Mouse (Mus musculus): ENCODE results near the gene Pip5k1c. TPM values are rescaled to one million over a fixed set of nuclear protein-coding genes. Genes with fewer than 3 reads are reported as not detected.

Gene Pip5k1c
- polyA plus RNA-seq, 1 experiment: 28.3 TPM

GRCm38 (mm10) chr10:81345162-81345534, 52.4 kb downstream of the Pip5k1c start:
- H3K27me3 ChIP-seq (ENCODE audit: control insufficient read depth, insufficient read depth, low read length, poor library complexity, severe bottlenecking): peaks cover 7% of the 10 kb centered on the region
- H3K4me1 ChIP-seq (ENCODE audit: control insufficient read depth, insufficient read depth, low read length): peaks cover 8% of the 10 kb centered on the region
- H3K27ac ChIP-seq (ENCODE audit: insufficient read depth, low read length): no peak overlapping the region
- no peak overlapping the region for H3K9ac ChIP-seq (ENCODE audit: low read depth, poor library complexity, severe bottlenecking)
- H3K4me3 ChIP-seq (ENCODE audit: low read depth, low read length): no peak overlapping the region
- H3K9me3 ChIP-seq (replicated peaks; ENCODE audit: control insufficient read depth, insufficient read depth, low read length, poor library complexity, severe bottlenecking): no peaks in the 10 kb centered on the region
- 0 out of 2 replicates have a peak, but pooled peaks cover 3% of the 10 kb centered on the region for H3K36me3 ChIP-seq (ENCODE audit: control insufficient read depth, insufficient read depth, low read length, poor library complexity, severe bottlenecking)
- no peak for TF ChIP-seq EP300 (IDR thresholded peaks at IDR 0.05; ENCODE audit: insufficient read depth, low read depth, low read length)
- TF ChIP-seq POLR2A (IDR thresholded peaks at IDR 0.05; ENCODE audit: insufficient read depth, low read length): no peak
- TF ChIP-seq CTCF (IDR thresholded peaks at IDR 0.05; ENCODE audit: low read depth, low read length): no peak

GRCm38 (mm10) chr10:81346453-81347067, 53.8 kb downstream of the Pip5k1c start:
- H3K9me3 ChIP-seq (replicated peaks; ENCODE audit: control insufficient read depth, insufficient read depth, low read length, poor library complexity, severe bottlenecking): no peaks in the 10 kb centered on the region
- peak overlapping the region; percentile 1; the same call in 1 of the 2 replicates for H3K9ac ChIP-seq (ENCODE audit: low read depth, poor library complexity, severe bottlenecking)
- no peak overlapping the region for H3K27ac ChIP-seq (ENCODE audit: insufficient read depth, low read length)
- TF ChIP-seq CTCF (IDR thresholded peaks at IDR 0.05; ENCODE audit: low read depth, low read length) (no peak), POLR2A (IDR thresholded peaks at IDR 0.05; ENCODE audit: insufficient read depth, low read length) (peak; percentile 72)
- H3K36me3 ChIP-seq (ENCODE audit: control insufficient read depth, insufficient read depth, low read length, poor library complexity, severe bottlenecking): 0 out of 2 replicates have a peak, but pooled peaks cover 3% of the 10 kb centered on the region
- peaks cover 7% of the 10 kb centered on the region for H3K27me3 ChIP-seq (ENCODE audit: control insufficient read depth, insufficient read depth, low read length, poor library complexity, severe bottlenecking)
- H3K4me3 ChIP-seq (ENCODE audit: low read depth, low read length): peak overlapping the region; percentile 46
- peaks cover 2% of the 10 kb centered on the region for H3K4me1 ChIP-seq (ENCODE audit: control insufficient read depth, insufficient read depth, low read length)

- Histone ChIP-seq H3K9me3 (replicated peaks; ENCODE audit: control insufficient read depth, insufficient read depth, low read length, poor library complexity, severe bottlenecking) (no peaks in the 10 kb centered on the region), H3K27ac (ENCODE audit: insufficient read depth, low read length) (no peak overlapping the region), H3K9ac (ENCODE audit: low read depth, poor library complexity, severe bottlenecking) (peak overlapping the region; percentile 88), H3K4me1 (ENCODE audit: control insufficient read depth, insufficient read depth, low read length) (peaks cover 2% of the 10 kb centered on the region), H3K36me3 (ENCODE audit: control insufficient read depth, insufficient read depth, low read length, poor library complexity, severe bottlenecking) (0 out of 2 replicates have a peak, but pooled peaks cover 3% of the 10 kb centered on the region), H3K4me3 (ENCODE audit: low read depth, low read length) (peak overlapping the region; percentile 74), H3K27me3 (ENCODE audit: control insufficient read depth, insufficient read depth, low read length, poor library complexity, severe bottlenecking) (no peaks in the 10 kb centered on the region)
- TF ChIP-seq POLR2A (IDR thresholded peaks at IDR 0.05; ENCODE audit: insufficient read depth, low read length): no peak
- no peak; the same call in 1 of the 2 replicates for TF ChIP-seq EP300 (IDR thresholded peaks at IDR 0.05; ENCODE audit: insufficient read depth, low read depth, low read length)
Observed at GRCm38 (mm10) chr10:81349146-81349545, 56.4 kb downstream of the Pip5k1c start.

GRCm38 (mm10) chr10:81349961-81350350, 57.2 kb downstream of the Pip5k1c start:
- H3K27ac ChIP-seq (ENCODE audit: insufficient read depth, low read length): peak overlapping the region; percentile 15
- H3K9ac ChIP-seq (ENCODE audit: low read depth, poor library complexity, severe bottlenecking): peak overlapping the region; percentile 88
- TF ChIP-seq POLR2A (IDR thresholded peaks at IDR 0.05; ENCODE audit: insufficient read depth, low read length) (no peak), CTCF (IDR thresholded peaks at IDR 0.05; ENCODE audit: low read depth, low read length) (no peak)
- H3K27me3 ChIP-seq (ENCODE audit: control insufficient read depth, insufficient read depth, low read length, poor library complexity, severe bottlenecking): no peaks in the 10 kb centered on the region
- H3K36me3 ChIP-seq (ENCODE audit: control insufficient read depth, insufficient read depth, low read length, poor library complexity, severe bottlenecking): 0 out of 2 replicates have a peak, but pooled peaks cover 3% of the 10 kb centered on the region
- no peaks in the 10 kb centered on the region for H3K9me3 ChIP-seq (replicated peaks; ENCODE audit: control insufficient read depth, insufficient read depth, low read length, poor library complexity, severe bottlenecking)
- H3K4me1 ChIP-seq (ENCODE audit: control insufficient read depth, insufficient read depth, low read length): peaks cover 2% of the 10 kb centered on the region
- H3K4me3 ChIP-seq (ENCODE audit: low read depth, low read length): peak overlapping the region; percentile 74

GRCm38 (mm10) chr10:81350351-81351063, 57.7 kb downstream of the Pip5k1c start, which contains the start of gene Hmg20b:
Gene Hmg20b (minus strand): TSS chr10:81350480.
- Histone ChIP-seq H3K4me1 (ENCODE audit: control insufficient read depth, insufficient read depth, low read length) (peaks cover 4% of the 10 kb centered on the region), H3K27me3 (ENCODE audit: control insufficient read depth, insufficient read depth, low read length, poor library complexity, severe bottlenecking) (no peaks in the 10 kb centered on the region), H3K27ac (ENCODE audit: insufficient read depth, low read length) (peak within 1 kb of the TSS; percentile 88), H3K4me3 (ENCODE audit: low read depth, low read length) (peak within 1 kb of the TSS; percentile 98), H3K9me3 (replicated peaks; ENCODE audit: control insufficient read depth, insufficient read depth, low read length, poor library complexity, severe bottlenecking) (no peaks in the 10 kb centered on the region), H3K9ac (ENCODE audit: low read depth, poor library complexity, severe bottlenecking) (peak within 1 kb of the TSS; percentile 88), H3K36me3 (ENCODE audit: control insufficient read depth, insufficient read depth, low read length, poor library complexity, severe bottlenecking) (0 out of 2 replicates have a peak, but pooled peaks cover 3% of the 10 kb centered on the region)
- TF ChIP-seq EP300 (IDR thresholded peaks at IDR 0.05; ENCODE audit: insufficient read depth, low read depth, low read length) (0 out of 2 replicates have a peak, but pooled peaks have one; percentile 4), POLR2A (IDR thresholded peaks at IDR 0.05; ENCODE audit: insufficient read depth, low read length) (no peak), CTCF (IDR thresholded peaks at IDR 0.05; ENCODE audit: low read depth, low read length) (peak; percentile 76)
